Mouse (Mus musculus): ENCODE results near the gene Slc16a2.

DNA sequence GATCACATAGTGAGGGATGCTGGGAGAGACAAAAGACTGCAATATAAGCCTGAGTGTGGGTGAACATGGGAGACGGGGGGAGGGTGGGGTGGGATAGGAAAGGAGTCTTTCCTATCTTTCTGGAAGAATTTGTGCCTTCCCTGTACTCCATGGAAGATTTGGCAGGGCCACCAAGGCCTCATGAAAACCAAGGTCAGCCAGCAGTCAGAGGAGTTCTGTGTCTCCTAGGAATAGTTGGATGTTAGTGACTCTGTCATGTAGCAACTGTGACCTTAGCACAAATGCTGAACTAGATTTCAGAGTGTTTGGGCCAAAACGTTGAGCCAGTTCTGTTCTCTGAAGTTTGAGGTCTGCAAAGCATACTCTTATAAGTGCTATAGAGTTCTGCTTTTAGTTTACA, 36.1 kb downstream of the Slc16a2 start:
- TF ChIP-seq MAX (IDR thresholded peaks at IDR 0.05) = no peak
- no peak for TF ChIP-seq CTCF (IDR thresholded peaks at IDR 0.05; ENCODE audit: control insufficient read depth, insufficient read depth, insufficient read length)
- no peak for TF ChIP-seq FOSL1 (IDR thresholded peaks at IDR 0.05; ENCODE audit: insufficient read depth, low read length, poor library complexity, severe bottlenecking)
- TF ChIP-seq MYOD1 (IDR thresholded peaks at IDR 0.05; ENCODE audit: control insufficient read depth, insufficient read length, low read depth) = no peak

Data from C2C12 (cell line).